Mouse (Mus musculus): ENCODE measurements around the gene Man1b1. TPM values are rescaled to one million over a fixed set of nuclear protein-coding genes. Genes with fewer than 3 reads are reported as not detected.

Man1b1 gene
- polyA plus RNA-seq, 1 experiment = 18.1 TPM

GRCm38 (mm10) chr2:25304657-25305541 is 27.2 kb upstream of the Man1b1 start:
- TF ChIP-seq POLR2A (IDR thresholded peaks at IDR 0.05; ENCODE audit: borderline replicate concordance, extremely low read depth, low read depth, low read length) (no peak), CTCF (IDR thresholded peaks at IDR 0.05; ENCODE audit: insufficient read depth, low read length) (no peak)
- WGBS = 2% methylated on average over 45 of the region's 45 CpGs
- DNase-seq = no peak
- Histone ChIP-seq H3K4me3 (replicated peaks; ENCODE audit: extremely low read depth, low read depth, low read length) (peak overlapping the region; percentile 12), H3K4me1 (ENCODE audit: control insufficient read depth, insufficient read depth, low read length) (0 out of 2 replicates have a peak, but pooled peaks cover 3% of the 10 kb centered on the region)

GRCm38 (mm10) chr2:25305587-25306359 is 26.4 kb upstream of the Man1b1 start:
- 48% methylated on average over 14 of the region's 14 CpGs for WGBS
- no peak for DNase-seq
- H3K4me3 ChIP-seq (replicated peaks; ENCODE audit: extremely low read depth, low read depth, low read length) = no peak overlapping the region
- H3K4me1 ChIP-seq (ENCODE audit: control insufficient read depth, insufficient read depth, low read length) = 0 out of 2 replicates have a peak, but pooled peaks cover 3% of the 10 kb centered on the region
- TF ChIP-seq CTCF (IDR thresholded peaks at IDR 0.05; ENCODE audit: insufficient read depth, low read length) = no peak
- TF ChIP-seq POLR2A (IDR thresholded peaks at IDR 0.05; ENCODE audit: borderline replicate concordance, extremely low read depth, low read depth, low read length) = no peak

- 0 out of 2 replicates have a peak, but pooled peaks cover 1% of the 10 kb centered on the region for H3K4me1 ChIP-seq (ENCODE audit: control insufficient read depth, insufficient read depth, low read length)
Measured at GRCm38 (mm10) chr2:25310180-25310579, 22.0 kb upstream of the Man1b1 start.

GRCm38 (mm10) chr2:25310969-25311368 is 21.2 kb upstream of the Man1b1 start:
- 2% methylated on average over 22 of the region's 22 CpGs for WGBS
- no peak for DNase-seq
- Histone ChIP-seq H3K4me3 (replicated peaks; ENCODE audit: extremely low read depth, low read depth, low read length) (no peak overlapping the region), H3K4me1 (ENCODE audit: control insufficient read depth, insufficient read depth, low read length) (no peaks in the 10 kb centered on the region)
- no peak for TF ChIP-seq POLR2A (IDR thresholded peaks at IDR 0.05; ENCODE audit: borderline replicate concordance, extremely low read depth, low read depth, low read length)
- no peak for TF ChIP-seq CTCF (IDR thresholded peaks at IDR 0.05; ENCODE audit: insufficient read depth, low read length)

More at GRCm38 (mm10) chr2:25310180-25310579, 22.0 kb upstream of the Man1b1 start:
- no peak for TF ChIP-seq POLR2A (IDR thresholded peaks at IDR 0.05; ENCODE audit: borderline replicate concordance, extremely low read depth, low read depth, low read length)
- TF ChIP-seq CTCF (IDR thresholded peaks at IDR 0.05; ENCODE audit: insufficient read depth, low read length) = no peak
- WGBS = 52% methylated on average over 10 of the region's 10 CpGs
- no peak for DNase-seq
- H3K4me3 ChIP-seq (replicated peaks; ENCODE audit: extremely low read depth, low read depth, low read length) = no peak overlapping the region

GRCm38 (mm10) chr2:25311491-25311891 is 20.6 kb upstream of the Man1b1 start:
- no peaks in the 10 kb centered on the region for H3K4me1 ChIP-seq (ENCODE audit: control insufficient read depth, insufficient read depth, low read length)
- TF ChIP-seq CTCF (IDR thresholded peaks at IDR 0.05; ENCODE audit: insufficient read depth, low read length) (no peak), POLR2A (IDR thresholded peaks at IDR 0.05; ENCODE audit: borderline replicate concordance, extremely low read depth, low read depth, low read length) (no peak)
- H3K4me3 ChIP-seq (replicated peaks; ENCODE audit: extremely low read depth, low read depth, low read length) = no peak overlapping the region
- no peak for DNase-seq
- WGBS = 6% methylated on average over 11 of the region's 11 CpGs

- 8% methylated on average over 31 of the region's 31 CpGs for WGBS
- TF ChIP-seq POLR2A (IDR thresholded peaks at IDR 0.05; ENCODE audit: borderline replicate concordance, extremely low read depth, low read depth, low read length) (no peak), CTCF (IDR thresholded peaks at IDR 0.05; ENCODE audit: insufficient read depth, low read length) (no peak)
- DNase-seq = no peak
- Histone ChIP-seq H3K4me1 (ENCODE audit: control insufficient read depth, insufficient read depth, low read length) (no peaks in the 10 kb centered on the region), H3K4me3 (replicated peaks; ENCODE audit: extremely low read depth, low read depth, low read length) (no peak overlapping the region)
Measured at GRCm38 (mm10) chr2:25318119-25318966, 13.8 kb upstream of the Man1b1 start.

GRCm38 (mm10) chr2:25318971-25319773 is 13.0 kb upstream of the Man1b1 start, which contains the start of gene Grin1:
Gene Grin1 (minus strand): TSS chr2:25319187.
- peak; percentile 55 for DNase-seq
- 10% methylated on average over 58 of the region's 58 CpGs for WGBS
- Histone ChIP-seq H3K4me3 (replicated peaks; ENCODE audit: extremely low read depth, low read depth, low read length) (no peak within 1 kb of the TSS), H3K4me1 (ENCODE audit: control insufficient read depth, insufficient read depth, low read length) (no peaks in the 10 kb centered on the region)
- TF ChIP-seq POLR2A (IDR thresholded peaks at IDR 0.05; ENCODE audit: borderline replicate concordance, extremely low read depth, low read depth, low read length) (no peak), CTCF (IDR thresholded peaks at IDR 0.05; ENCODE audit: insufficient read depth, low read length) (no peak)

GRCm38 (mm10) chr2:25320084-25320483 is 12.1 kb upstream of the Man1b1 start:
- Histone ChIP-seq H3K4me3 (replicated peaks; ENCODE audit: extremely low read depth, low read depth, low read length) (no peak overlapping the region), H3K4me1 (ENCODE audit: control insufficient read depth, insufficient read depth, low read length) (no peaks in the 10 kb centered on the region)
- no peak for DNase-seq
- 28% methylated on average over 2 of the region's 2 CpGs for WGBS
- no peak for TF ChIP-seq CTCF (IDR thresholded peaks at IDR 0.05; ENCODE audit: insufficient read depth, low read length)
- TF ChIP-seq POLR2A (IDR thresholded peaks at IDR 0.05; ENCODE audit: borderline replicate concordance, extremely low read depth, low read depth, low read length) = no peak

Data from lung, adult 2 months (tissue).